Mouse (Mus musculus): ENCODE data around the gene Taf3.

DNA sequence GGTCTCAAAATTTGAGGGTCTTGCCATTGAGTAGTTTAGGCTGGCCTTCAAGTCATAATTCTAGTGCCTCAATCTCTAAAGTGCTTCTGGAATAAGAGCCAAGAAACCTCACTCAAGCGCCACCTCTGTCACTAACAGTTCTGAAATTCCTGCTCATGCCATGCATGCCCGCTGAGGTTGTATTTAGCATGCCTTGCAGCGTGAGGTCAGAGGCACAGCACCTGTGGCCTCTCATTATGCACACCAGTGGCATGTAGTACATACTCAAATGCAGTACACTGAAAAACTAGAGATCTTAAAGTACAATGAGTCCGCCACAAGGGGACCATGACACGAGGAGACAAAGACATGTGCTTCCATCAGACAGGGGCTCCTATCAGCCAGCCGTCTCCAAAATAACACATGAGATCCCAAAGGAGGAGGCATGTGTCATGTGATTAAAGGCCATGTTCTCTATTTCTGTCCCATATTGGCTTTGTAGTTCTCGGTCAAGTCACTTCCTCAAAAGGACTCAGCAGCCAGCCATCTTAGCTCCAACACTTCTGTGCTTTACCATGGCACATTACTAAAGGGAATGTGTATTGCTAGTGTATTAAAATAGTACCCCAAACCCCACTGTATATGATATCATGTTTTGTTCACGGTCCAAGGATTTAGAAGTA is 43.3 kb downstream of the Taf3 start:
- TF ChIP-seq EP300 (IDR thresholded peaks at IDR 0.05; ENCODE audit: low read depth) (no peak), CTCF (IDR thresholded peaks at IDR 0.05; ENCODE audit: low read depth) (no peak)
